Mouse (Mus musculus) CH12.LX (cell line): Measurements from ENCODE around the gene Casp8ap2. TPM values are rescaled to one million over a fixed set of nuclear protein-coding genes. Genes with fewer than 3 reads are reported as not detected.

Source experiments
- DNase-seq: peaks from one replicate; pipeline ENCODE4 v3.0.0-alpha.2; 2013; ENCODE audit errors: extremely low read depth
- H3K27ac ChIP-seq: 2 replicates; pipeline ENCODE4 v1.5.1; 2012; ENCODE audit warnings: low read depth, mild to moderate bottlenecking, control low read depth, moderate library complexity; ENCODE audit not compliant: insufficient read depth
- H3K27me3 ChIP-seq: replicated peaks from 2 replicates; pipeline ENCODE3; 2012; ENCODE audit warnings: inconsistent platforms
- H3K36me3 ChIP-seq, 2 experiments: replicated peaks in 1 of 2; 2 replicates each; pipeline versions ENCODE3 to v1.6.1; 2012; ENCODE audit warnings: inconsistent platforms in 1 of 2, low read length in 1 of 2, mild to moderate bottlenecking in 1 of 2, mixed read lengths in 1 of 2, moderate library complexity in 1 of 2; ENCODE audit not compliant: control insufficient read depth in 1 of 2, insufficient read depth in 1 of 2
- H3K4me1 ChIP-seq, 2 experiments: 2 replicates each; pipeline ENCODE4 v1.6.1; 2012; ENCODE audit warnings: inconsistent platforms in 1 of 2, moderate library complexity in 1 of 2; ENCODE audit not compliant: insufficient read depth in 2 of 2, control insufficient read depth in 1 of 2
- H3K4me2 ChIP-seq: 2 replicates; pipeline ENCODE4 v1.6.1; 2012; ENCODE audit warnings: low read depth, mild to moderate bottlenecking, control low read depth; ENCODE audit not compliant: poor library complexity, insufficient read depth, severe bottlenecking
- H3K4me3 ChIP-seq, 3 experiments: fragments of 150-350 bp in 1 of 3; sonication (generic) in 1 of 3; replicated peaks in 1 of 3; 2 replicates each; pipeline versions ENCODE3 to v1.5.1; 2011 to 2012; ENCODE audit warnings: low read depth in 2 of 3, low read length in 2 of 3, mild to moderate bottlenecking in 2 of 3, moderate library complexity in 2 of 3, control low read depth in 1 of 3, improper control_type of control experiment in 1 of 3, inconsistent platforms in 1 of 3, mixed read lengths in 1 of 3; ENCODE audit not compliant: poor library complexity in 1 of 3
- H3K79me2 ChIP-seq: replicated peaks from 2 replicates; pipeline ENCODE4 v1.6.1; 2012; ENCODE audit warnings: mild to moderate bottlenecking, moderate library complexity; ENCODE audit not compliant: control insufficient read depth, poor library complexity, insufficient read depth, severe bottlenecking; ENCODE audit errors: extremely low read depth
- H3K9ac ChIP-seq: 2 replicates; pipeline ENCODE4 v1.6.1; 2012; ENCODE audit warnings: low read depth, mild to moderate bottlenecking, control low read depth, moderate library complexity; ENCODE audit not compliant: insufficient read depth
- H3K9me3 ChIP-seq: replicated peaks from 2 replicates; pipeline ENCODE3; 2012; ENCODE audit warnings: low read length, inconsistent platforms, mixed read lengths
- CHD1 ChIP-seq: IDR thresholded peaks from 2 replicates; pipeline ENCODE4 v1.6.1; 2012; ENCODE audit warnings: low read depth, low read length, improper control_type of control experiment, inconsistent platforms
- CTCF ChIP-seq, 2 experiments: IDR thresholded peaks in 1 of 2; conservative IDR thresholded peaks in 1 of 2; 2 replicates each; pipeline ENCODE4 v1.5.1; 2011 to 2012; ENCODE audit warnings: low read depth in 2 of 2, low read length in 2 of 2, improper control_type of control experiment in 1 of 2, inconsistent platforms in 1 of 2, mild to moderate bottlenecking in 1 of 2, moderate library complexity in 1 of 2
- JUN ChIP-seq: IDR thresholded peaks from 2 replicates; pipeline ENCODE4 v1.6.1; 2011; ENCODE audit warnings: low read depth, mild to moderate bottlenecking, low read length, improper control_type of control experiment, moderate library complexity; ENCODE audit not compliant: insufficient read depth
- JUND ChIP-seq: conservative IDR thresholded peaks from 2 replicates; pipeline ENCODE4 v1.6.1; 2011; ENCODE audit warnings: low read depth, low read length, improper control_type of control experiment
- MAFK ChIP-seq: IDR thresholded peaks from 2 replicates; pipeline ENCODE4 v1.6.1; 2011; ENCODE audit warnings: low read length, improper control_type of control experiment; ENCODE audit not compliant: insufficient replicate concordance
- MEF2A ChIP-seq: IDR thresholded peaks from 2 replicates; pipeline ENCODE4 v1.6.1; 2014; ENCODE audit warnings: low read depth, mild to moderate bottlenecking, inconsistent platforms, low read length, improper control_type of control experiment, borderline replicate concordance
- PAX5 ChIP-seq: IDR thresholded peaks from 2 replicates; pipeline ENCODE4 v1.6.1; 2012; ENCODE audit warnings: low read length, inconsistent platforms, mixed read lengths
- RAD21 ChIP-seq: IDR thresholded peaks from 2 replicates; pipeline ENCODE4 v1.6.1; 2011; ENCODE audit warnings: low read depth, mild to moderate bottlenecking, low read length, improper control_type of control experiment, moderate library complexity
- SIN3A ChIP-seq: IDR thresholded peaks from 2 replicates; pipeline ENCODE4 v1.6.1; 2012; ENCODE audit warnings: low read length, improper control_type of control experiment, inconsistent platforms
- SMC3 ChIP-seq: IDR thresholded peaks from 2 replicates; pipeline ENCODE4 v1.6.1; 2011; ENCODE audit warnings: low read depth, low read length, improper control_type of control experiment
- USF1 ChIP-seq: IDR thresholded peaks from 2 replicates; pipeline ENCODE4 v1.6.1; 2014; ENCODE audit warnings: low read depth, mild to moderate bottlenecking, inconsistent platforms, low read length, improper control_type of control experiment
- USF2 ChIP-seq: conservative IDR thresholded peaks from 2 replicates; pipeline ENCODE4 v1.6.1; 2011; ENCODE audit warnings: low read depth, low read length, improper control_type of control experiment
- ZMIZ1 ChIP-seq: IDR thresholded peaks from 2 replicates; pipeline ENCODE4 v1.6.1; 2012; ENCODE audit warnings: low read depth, mild to moderate bottlenecking, inconsistent platforms, low read length, improper control_type of control experiment
- dilution Hi-C: fragments of 300-500 bp; cut with MboI; formaldehyde crosslinking; loops from 2 replicates; pipeline ENCODE4 v1.14.3; 2020; ENCODE audit warnings: low sequenced_read_pairs; ENCODE audit not compliant: extremely low pct_unique_long_range_greater_than_20kb, extremely low pct_ligation_motif_present
- in situ Hi-C: fragments of 300-500 bp; cut with MboI; formaldehyde crosslinking; loops from 3 replicates; pipeline ENCODE4 v1.14.3; 2019; ENCODE audit warnings: low sequenced_read_pairs, low pct_ligation_motif_present, low pct_unique_long_range_greater_than_20kb, mixed read lengths
- polyA plus RNA-seq: library from polyadenylated mRNA; unstranded; fragments of >175 nt; gene quantifications from 2 replicates; pipeline ENCODE4 v1.2.1, GENCODE M21; 2012; ENCODE audit warnings: low read depth; ENCODE audit not compliant: insufficient read length
- total RNA-seq, 2 experiments: library from RNA; depleted of rRNA; stranded (reverse); fragments of 300-350 nt in 1 of 2; fragments of >200 nt in 1 of 2; gene quantifications; 2 replicates each; pipeline ENCODE4 v1.2.3; 2012 to 2014

Gene Casp8ap2
- total and polyA plus RNA-seq, 3 experiments, result 26.3 to 43.4 (median 27.2) TPM

DNA sequence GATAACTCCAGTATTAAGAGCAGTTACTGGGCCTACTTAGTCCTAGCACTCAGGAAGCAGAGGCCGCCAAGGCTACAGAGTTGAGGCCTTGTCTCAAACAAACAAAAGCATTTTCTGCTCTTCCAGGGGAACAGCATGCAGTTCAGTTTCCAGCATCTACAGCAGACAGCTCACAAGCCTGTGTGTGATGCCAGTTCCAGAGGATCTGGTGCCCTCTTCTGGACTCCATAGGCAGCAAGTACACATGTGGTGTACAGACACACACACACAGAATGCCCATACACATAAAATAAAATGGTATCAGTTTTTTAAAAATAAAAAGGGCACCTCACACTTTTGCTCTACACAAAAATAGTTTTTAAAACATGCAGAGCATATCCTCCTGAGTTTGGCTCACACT is 53.0 kb downstream of the Casp8ap2 start:
- DNase-seq, result peak; percentile 20
- peaks cover 21% of the 10 kb centered on the region for H3K79me2 ChIP-seq
- H3K9me3 ChIP-seq, result no peaks in the 10 kb centered on the region
- H3K4me3 ChIP-seq, result no peak overlapping the region
- peaks cover 55 to 94% of the 10 kb centered on the region in 2 experiments for H3K36me3 ChIP-seq
- no peaks in the 10 kb centered on the region for H3K4me1 ChIP-seq
- no peak overlapping the region for H3K4me2 ChIP-seq
- TF ChIP-seq SIN3A (no peak), PAX5 (no peak), JUND (no peak), CTCF (conservative IDR thresholded peaks at IDR 0.05 in 1 of 2, IDR thresholded peaks at IDR 0.05 in 1 of 2; ENCODE audit: low read depth in 2 of 2, low read length in 2 of 2) (peak in 1 of 2 experiments; percentile 44; a peak in 2 of 4 replicates), SMC3 (peak; percentile 24), RAD21 (peak; percentile 17), ZMIZ1 (no peak)
- TF ChIP-seq, all 38 proteins: peak for 3
- no peaks in the 10 kb centered on the region for H3K27me3 ChIP-seq
- dilution Hi-C loops (no loop called here), in situ Hi-C loops (no loop called here)
- H3K27ac ChIP-seq, result no peak overlapping the region
- H3K9ac ChIP-seq, result no peak overlapping the region

DNA sequence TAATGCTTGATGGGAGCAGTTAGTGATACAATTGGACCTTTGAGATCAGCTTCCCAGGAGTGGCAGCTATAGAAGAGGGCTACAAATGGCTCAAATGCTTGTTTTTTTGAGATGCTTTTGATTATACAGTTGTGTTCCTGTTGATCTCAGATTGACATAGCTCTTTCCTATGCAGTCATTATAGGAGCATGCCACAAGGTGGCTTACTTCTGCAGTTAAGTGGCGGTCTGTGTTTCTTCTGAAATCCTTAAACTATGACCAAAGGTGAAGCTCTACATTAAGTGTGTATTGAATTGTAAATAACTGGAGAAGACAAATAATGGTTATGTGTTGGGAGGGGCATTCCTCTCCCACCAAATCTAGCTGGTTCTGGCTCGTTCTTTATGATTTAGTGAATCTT is 54.6 kb downstream of the Casp8ap2 start:
- H3K4me3 ChIP-seq, result no peak overlapping the region
- no peak overlapping the region for H3K4me2 ChIP-seq
- H3K36me3 ChIP-seq, result peaks cover 62 to 94% of the 10 kb centered on the region in 2 experiments
- H3K4me1 ChIP-seq, result no peaks in the 10 kb centered on the region
- in situ Hi-C loops (no loop called here), dilution Hi-C loops (no loop called here)
- H3K79me2 ChIP-seq, result peaks cover 6% of the 10 kb centered on the region
- H3K9me3 ChIP-seq, result no peaks in the 10 kb centered on the region
- DNase-seq, result no peak
- no peak overlapping the region for H3K9ac ChIP-seq
- no peaks in the 10 kb centered on the region for H3K27me3 ChIP-seq
- H3K27ac ChIP-seq, result no peak overlapping the region
- no peak for TF ChIP-seq MEF2A
- peak in 1 of 2 experiments; percentile 26; a peak in 1 of 4 replicates for TF ChIP-seq CTCF (conservative IDR thresholded peaks at IDR 0.05 in 1 of 2, IDR thresholded peaks at IDR 0.05 in 1 of 2; ENCODE audit: low read depth in 2 of 2, low read length in 2 of 2)

DNA sequence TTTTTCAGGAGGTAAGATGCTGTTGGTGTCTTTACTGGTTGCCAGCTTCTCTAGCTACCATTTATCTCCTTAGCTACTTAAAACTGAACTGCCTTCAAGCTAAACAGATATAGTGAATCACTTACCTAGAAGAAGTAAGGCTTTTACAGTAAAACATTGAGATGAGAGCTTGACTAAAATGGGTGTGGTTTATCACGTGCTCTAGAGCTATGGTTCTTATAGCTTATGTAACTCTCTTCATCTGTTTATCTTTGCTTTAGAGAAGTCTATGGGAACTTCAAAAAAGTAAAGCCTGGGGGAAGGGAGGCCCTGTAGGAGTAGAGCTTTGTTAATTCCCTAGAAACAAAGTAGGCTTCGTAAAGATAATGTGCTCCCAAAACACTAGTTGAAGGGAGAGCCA is 58.8 kb downstream of the Casp8ap2 start:
- no peak overlapping the region for H3K27ac ChIP-seq
- H3K79me2 ChIP-seq, result no peaks in the 10 kb centered on the region
- no peak for DNase-seq
- TF ChIP-seq MAFK (no peak), JUN (no peak), CHD1 (no peak), USF2 (no peak), USF1 (no peak)
- TF ChIP-seq, all 38 proteins: peak for 0
- Histone ChIP-seq H3K36me3 (peaks cover 64 to 92% of the 10 kb centered on the region in 2 experiments), H3K9ac (no peak overlapping the region), H3K4me2 (no peak overlapping the region), H3K4me3 (no peak overlapping the region), H3K4me1 (no peaks in the 10 kb centered on the region), H3K9me3 (no peaks in the 10 kb centered on the region), H3K27me3 (no peaks in the 10 kb centered on the region)
- dilution Hi-C loops, result no loop called here
- in situ Hi-C loops, result no loop called here
